Mouse (Mus musculus): ENCODE data around the gene Gm15091. TPM values are rescaled to one million over a fixed set of nuclear protein-coding genes. Genes with fewer than 3 reads are reported as not detected.
"Not testable (repeated sequence)": the region's sequence is repeated elsewhere in the genome, so short reads cannot be mapped to it uniquely, and the experiment has no call there.

Gm15091 gene
- not detected for total RNA-seq (2022)

GRCm38 (mm10) chrX:149941355-149941754, at the start of gene Gm15091:
Gene Gm15091 (plus strand): TSS chrX:149941655.
- DNase-seq (ENCODE audit: low spot score in 2 of 2) = not testable (repeated sequence)

Other genes with a start within 250 kb of the Gm15091 start
- not detected for gene Gm15097, start 157.2 kb upstream of the Gm15091 start, total RNA-seq (2022)